Mouse (Mus musculus): ENCODE data around the gene Mea1. TPM values are rescaled to one million over a fixed set of nuclear protein-coding genes. Genes with fewer than 3 reads are reported as not detected.

The Mea1 gene
- polyA plus RNA-seq, 1 experiment from 2014 or later: 169 TPM

- H3K36me3 ChIP-seq (ENCODE audit: control insufficient read depth, insufficient read depth, low read length): peaks cover 31% of the 10 kb centered on the region
- peak; percentile 98 for ATAC-seq
- WGBS: under 1% methylated on average over 49 of the region's 49 CpGs
These were observed 2.3 kb downstream of the Mea1 start, which contains the start of gene Klhdc3 for GRCm38 (mm10) chr17:46680760-46681373. Klhdc3 (minus strand) TSS chr17:46680914.

DNA sequence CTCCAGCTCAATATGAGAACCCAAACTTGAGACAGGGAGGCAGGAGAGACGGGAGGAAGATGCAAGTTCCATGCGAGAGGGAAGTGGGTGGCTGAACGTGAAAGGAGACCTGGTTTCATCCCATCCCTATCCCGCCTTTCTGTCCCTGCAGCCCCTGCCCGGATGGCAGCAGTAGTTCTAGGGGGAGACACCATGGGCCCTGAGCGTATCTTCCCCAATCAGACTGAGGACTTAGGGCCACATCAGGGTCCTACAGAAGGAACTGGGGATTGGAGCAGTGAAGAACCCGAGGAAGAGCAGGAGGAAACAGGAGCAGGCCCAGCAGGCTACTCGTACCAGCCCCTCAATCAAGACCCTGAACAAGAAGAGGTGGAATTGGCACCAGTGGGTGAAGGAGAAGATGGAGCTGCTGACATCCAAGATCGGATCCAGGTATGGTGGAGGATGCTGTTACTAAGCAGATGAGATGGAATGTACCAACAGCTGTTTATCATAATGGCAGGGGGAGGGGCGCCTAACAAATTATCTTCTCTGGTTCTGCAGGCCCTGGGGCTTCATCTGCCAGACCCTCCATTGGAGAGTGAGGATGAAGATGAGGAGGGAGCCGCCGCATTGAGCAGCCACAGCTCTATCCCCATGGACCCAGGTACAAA lies 3.0 kb downstream of the Mea1 start:
- WGBS: 21% methylated on average over 12 of the region's 12 CpGs
- no peak for ATAC-seq
- Histone ChIP-seq H3K4me3 (ENCODE audit: low read length) (peak overlapping the region; percentile 74), H3K4me1 (ENCODE audit: control insufficient read depth, insufficient read depth, low read length) (peaks cover 26% of the 10 kb centered on the region), H3K36me3 (ENCODE audit: control insufficient read depth, insufficient read depth, low read length) (peaks cover 32% of the 10 kb centered on the region), H3K4me2 (ENCODE audit: low read depth, low read length) (peak overlapping the region; percentile 89), H3K27ac (ENCODE audit: low read length) (peak overlapping the region; percentile 27; the same call in 1 of the 2 replicates), H3K9ac (ENCODE audit: low read depth, low read length) (peak overlapping the region; percentile 75), H3K27me3 (replicated peaks; ENCODE audit: control insufficient read depth, insufficient read depth, low read length) (no peaks in the 10 kb centered on the region), H3K9me3 (ENCODE audit: control insufficient read depth, low read length) (no peaks in the 10 kb centered on the region)

More at GRCm38 (mm10) chr17:46680760-46681373, 2.3 kb downstream of the Mea1 start, which contains the start of gene Klhdc3:
- H3K9me3 ChIP-seq (ENCODE audit: control insufficient read depth, low read length): no peaks in the 10 kb centered on the region
- peak within 1 kb of the TSS; percentile 74 for H3K4me3 ChIP-seq (ENCODE audit: low read length)
- peak within 1 kb of the TSS; percentile 92 for H3K27ac ChIP-seq (ENCODE audit: low read length)
- peaks cover 26% of the 10 kb centered on the region for H3K4me1 ChIP-seq (ENCODE audit: control insufficient read depth, insufficient read depth, low read length)
- H3K27me3 ChIP-seq (replicated peaks; ENCODE audit: control insufficient read depth, insufficient read depth, low read length): no peaks in the 10 kb centered on the region
- peak within 1 kb of the TSS; percentile 79 for H3K9ac ChIP-seq (ENCODE audit: low read depth, low read length)
- H3K4me2 ChIP-seq (ENCODE audit: low read depth, low read length): peak within 1 kb of the TSS; percentile 89

- 83% methylated on average over 16 of the region's 16 CpGs for WGBS
- H3K27me3 ChIP-seq (replicated peaks; ENCODE audit: control insufficient read depth, insufficient read depth, low read length): no peaks in the 10 kb centered on the region
- H3K4me1 ChIP-seq (ENCODE audit: control insufficient read depth, insufficient read depth, low read length): peaks cover 26% of the 10 kb centered on the region
- H3K4me3 ChIP-seq (ENCODE audit: low read length): no peak overlapping the region
- H3K4me2 ChIP-seq (ENCODE audit: low read depth, low read length): no peak overlapping the region
- H3K36me3 ChIP-seq (ENCODE audit: control insufficient read depth, insufficient read depth, low read length): peaks cover 31% of the 10 kb centered on the region; the same call in 1 of the 2 replicates
- no peak for ATAC-seq
- no peak overlapping the region for H3K27ac ChIP-seq (ENCODE audit: low read length)
- no peak overlapping the region for H3K9ac ChIP-seq (ENCODE audit: low read depth, low read length)
- H3K9me3 ChIP-seq (ENCODE audit: control insufficient read depth, low read length): no peaks in the 10 kb centered on the region
These were observed 4.2 kb downstream of the Mea1 start for GRCm38 (mm10) chr17:46682654-46683389.

DNA sequence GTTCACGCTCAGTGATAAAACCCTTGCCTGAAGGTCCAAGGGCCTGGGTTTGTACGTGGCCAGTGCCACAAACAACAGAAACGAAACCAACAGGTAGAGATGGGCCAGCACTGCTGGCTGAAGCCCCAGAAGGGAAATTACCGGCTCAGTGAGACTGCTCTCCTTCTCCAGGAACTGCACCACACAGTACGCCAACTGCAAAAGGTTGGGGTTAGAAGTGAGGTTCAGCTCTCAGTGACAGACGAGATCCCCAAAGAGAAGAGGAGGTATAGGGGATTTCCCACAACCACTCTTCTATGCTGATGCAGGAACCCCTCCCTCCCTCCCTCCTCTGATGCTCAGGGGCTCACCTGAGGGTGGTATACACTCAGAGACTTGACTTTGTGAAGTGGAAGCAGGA lies 7.3 kb downstream of the Mea1 start:
- Histone ChIP-seq H3K36me3 (ENCODE audit: control insufficient read depth, insufficient read depth, low read length) (peaks cover 31% of the 10 kb centered on the region; the same call in 1 of the 2 replicates), H3K27ac (ENCODE audit: low read length) (no peak overlapping the region), H3K9me3 (ENCODE audit: control insufficient read depth, low read length) (no peaks in the 10 kb centered on the region), H3K4me3 (ENCODE audit: low read length) (no peak overlapping the region), H3K4me2 (ENCODE audit: low read depth, low read length) (no peak overlapping the region), H3K27me3 (replicated peaks; ENCODE audit: control insufficient read depth, insufficient read depth, low read length) (no peaks in the 10 kb centered on the region), H3K9ac (ENCODE audit: low read depth, low read length) (no peak overlapping the region), H3K4me1 (ENCODE audit: control insufficient read depth, insufficient read depth, low read length) (peaks cover 8% of the 10 kb centered on the region)
- 89% methylated on average over 6 of the region's 6 CpGs for WGBS
- ATAC-seq: no peak

DNA sequence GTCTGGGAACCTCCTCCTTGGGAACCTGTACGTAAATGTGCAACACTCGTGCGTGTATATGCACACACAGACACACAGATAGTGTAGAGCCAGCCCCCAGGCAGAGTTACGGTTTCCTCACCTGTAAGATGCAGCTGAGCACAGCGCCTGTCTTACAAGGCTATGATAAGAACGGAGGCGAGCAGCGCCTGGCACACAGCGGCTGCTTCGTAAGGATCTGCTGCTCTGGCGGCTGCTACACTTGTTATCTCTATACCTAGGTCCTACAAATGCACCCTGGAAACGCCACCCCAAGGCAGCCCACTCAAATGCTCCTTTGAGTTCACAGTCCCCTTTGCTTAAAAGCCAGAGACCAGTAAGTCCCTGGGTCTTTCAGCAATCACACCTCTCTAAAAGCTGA lies 12.1 kb downstream of the Mea1 start:
- Histone ChIP-seq H3K9ac (ENCODE audit: low read depth, low read length) (no peak overlapping the region), H3K4me3 (ENCODE audit: low read length) (no peak overlapping the region), H3K9me3 (ENCODE audit: control insufficient read depth, low read length) (no peaks in the 10 kb centered on the region), H3K4me1 (ENCODE audit: control insufficient read depth, insufficient read depth, low read length) (no peaks in the 10 kb centered on the region), H3K27me3 (replicated peaks; ENCODE audit: control insufficient read depth, insufficient read depth, low read length) (no peaks in the 10 kb centered on the region), H3K27ac (ENCODE audit: low read length) (no peak overlapping the region), H3K36me3 (ENCODE audit: control insufficient read depth, insufficient read depth, low read length) (peaks cover 9% of the 10 kb centered on the region; the same call in 1 of the 2 replicates), H3K4me2 (ENCODE audit: low read depth, low read length) (no peak overlapping the region)
- ATAC-seq: no peak
- 87% methylated on average over 12 of the region's 12 CpGs for WGBS

DNA sequence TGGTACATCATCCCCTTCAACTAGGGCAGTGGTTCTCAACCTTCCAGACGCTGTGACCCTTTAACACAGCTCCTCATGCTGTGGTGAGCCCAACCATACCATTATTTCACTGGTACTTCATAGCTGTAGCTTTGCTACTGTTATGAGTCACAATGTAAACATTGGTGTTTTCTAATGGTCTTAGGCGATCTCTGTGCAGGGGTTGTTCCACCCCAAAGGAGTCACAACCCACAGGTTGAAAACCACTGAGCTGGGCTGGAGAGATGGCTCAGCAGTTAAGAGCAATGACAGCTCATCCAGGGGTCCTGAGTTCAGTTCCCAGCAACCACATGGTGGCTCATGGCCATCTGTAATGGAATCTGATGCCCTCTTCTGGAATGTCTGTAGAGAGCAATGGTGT lies 12.8 kb downstream of the Mea1 start:
- Histone ChIP-seq H3K4me3 (ENCODE audit: low read length) (no peak overlapping the region), H3K36me3 (ENCODE audit: control insufficient read depth, insufficient read depth, low read length) (peaks cover 4% of the 10 kb centered on the region; the same call in 1 of the 2 replicates), H3K4me1 (ENCODE audit: control insufficient read depth, insufficient read depth, low read length) (no peaks in the 10 kb centered on the region), H3K27ac (ENCODE audit: low read length) (no peak overlapping the region), H3K9ac (ENCODE audit: low read depth, low read length) (no peak overlapping the region), H3K9me3 (ENCODE audit: control insufficient read depth, low read length) (no peaks in the 10 kb centered on the region), H3K4me2 (ENCODE audit: low read depth, low read length) (no peak overlapping the region), H3K27me3 (replicated peaks; ENCODE audit: control insufficient read depth, insufficient read depth, low read length) (no peaks in the 10 kb centered on the region)
- WGBS: 70% methylated on average over 2 of the region's 2 CpGs
- no peak for ATAC-seq

- Histone ChIP-seq H3K9me3 (ENCODE audit: control insufficient read depth, low read length) (no peaks in the 10 kb centered on the region), H3K4me2 (ENCODE audit: low read depth, low read length) (no peak overlapping the region), H3K9ac (ENCODE audit: low read depth, low read length) (no peak overlapping the region), H3K4me3 (ENCODE audit: low read length) (no peak overlapping the region), H3K27me3 (replicated peaks; ENCODE audit: control insufficient read depth, insufficient read depth, low read length) (no peaks in the 10 kb centered on the region), H3K4me1 (ENCODE audit: control insufficient read depth, insufficient read depth, low read length) (peaks cover 8% of the 10 kb centered on the region), H3K27ac (ENCODE audit: low read length) (no peak overlapping the region), H3K36me3 (ENCODE audit: control insufficient read depth, insufficient read depth, low read length) (no peaks in the 10 kb centered on the region; the same call in 1 of the 2 replicates)
- ATAC-seq: no peak
- 72% methylated on average over 1 of the region's 1 CpGs for WGBS
These were observed 16.0 kb downstream of the Mea1 start for GRCm38 (mm10) chr17:46694517-46695063.

DNA sequence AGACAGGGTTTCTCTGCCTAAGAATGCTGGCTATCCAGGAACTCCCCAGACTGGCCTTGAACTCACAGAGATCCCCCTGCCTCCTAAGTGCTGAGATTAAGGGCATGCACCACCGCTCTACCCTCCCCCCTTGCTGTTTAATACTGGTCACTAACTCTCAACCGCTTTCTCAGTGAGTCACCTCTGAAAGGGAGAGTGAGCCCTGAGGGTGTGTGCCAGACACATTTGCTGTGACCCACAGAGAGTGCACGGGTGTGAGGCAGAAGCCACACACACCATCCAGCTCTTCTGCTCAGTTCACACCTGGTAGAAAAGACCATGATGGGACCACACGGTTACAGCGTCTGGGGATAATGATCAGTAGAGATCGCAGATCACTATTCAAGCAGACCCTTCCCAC lies 19.9 kb downstream of the Mea1 start:
- 87% methylated on average over 6 of the region's 6 CpGs for WGBS
- no peak overlapping the region for H3K9ac ChIP-seq (ENCODE audit: low read depth, low read length)
- H3K9me3 ChIP-seq (ENCODE audit: control insufficient read depth, low read length): no peaks in the 10 kb centered on the region
- H3K27me3 ChIP-seq (replicated peaks; ENCODE audit: control insufficient read depth, insufficient read depth, low read length): no peaks in the 10 kb centered on the region
- ATAC-seq: peak; percentile 29; the same call in 1 of the 2 replicates
- no peak overlapping the region for H3K27ac ChIP-seq (ENCODE audit: low read length)
- H3K4me1 ChIP-seq (ENCODE audit: control insufficient read depth, insufficient read depth, low read length): peaks cover 22% of the 10 kb centered on the region
- H3K36me3 ChIP-seq (ENCODE audit: control insufficient read depth, insufficient read depth, low read length): 0 out of 2 replicates have a peak, but pooled peaks cover 2% of the 10 kb centered on the region
- no peak overlapping the region for H3K4me2 ChIP-seq (ENCODE audit: low read depth, low read length)
- no peak overlapping the region for H3K4me3 ChIP-seq (ENCODE audit: low read length)

GRCm38 (mm10) chr17:46699245-46699644 lies 20.7 kb downstream of the Mea1 start:
- Histone ChIP-seq H3K9me3 (ENCODE audit: control insufficient read depth, low read length) (no peaks in the 10 kb centered on the region), H3K27me3 (replicated peaks; ENCODE audit: control insufficient read depth, insufficient read depth, low read length) (no peaks in the 10 kb centered on the region), H3K4me1 (ENCODE audit: control insufficient read depth, insufficient read depth, low read length) (peaks cover 27% of the 10 kb centered on the region), H3K4me2 (ENCODE audit: low read depth, low read length) (no peak overlapping the region), H3K36me3 (ENCODE audit: control insufficient read depth, insufficient read depth, low read length) (0 out of 2 replicates have a peak, but pooled peaks cover 2% of the 10 kb centered on the region), H3K9ac (ENCODE audit: low read depth, low read length) (no peak overlapping the region), H3K4me3 (ENCODE audit: low read length) (no peak overlapping the region), H3K27ac (ENCODE audit: low read length) (no peak overlapping the region)
- peak; percentile 54 for ATAC-seq
- WGBS: 55% methylated on average over 5 of the region's 5 CpGs
